In genomic region chr5:103778314-103779117, GRCm38 (mm10) we compare ENCODE assay signal across 8 mouse cellular contexts.
A peak's percentile ranks its signal among the peaks of the same experiment; 100 is the strongest.
DNase-seq lines count a peak whose midpoint lies in the region; ATAC-seq and TF ChIP-seq lines count a peak whose summit lies in the region.

No protein-coding gene starts in this region.

- TF ChIP-seq CTCF in lung, postnatal 0 days (IDR thresholded peaks at IDR 0.05) = no peak

- no peak for DNase-seq in heart, adult 8-10 months (ENCODE audit: low spot score)
- DNase-seq in embryo, embryonic 10 days (ENCODE audit: low spot score) = peak; percentile 92
- peak; percentile 84 for DNase-seq in kidney, postnatal 14 days
- DNase-seq in lung, postnatal 0 days (ENCODE audit: low spot score) = peak; percentile 95
- DNase-seq in right cerebral cortex, postnatal 10 days (ENCODE audit: low spot score in 2 of 2) = peak; percentile 63 to 67
- DNase-seq in spleen, postnatal 4 days (ENCODE audit: low spot score in 2 of 2) = no peak

- peak overlapping the region; percentile 38 for H3K4me3 ChIP-seq in heart, embryonic 11.5 days (ENCODE audit: low read depth, low read length)
- peak overlapping the region; percentile 47 for H3K4me3 ChIP-seq in heart, embryonic 13.5 days
- 0 out of 2 replicates have a peak overlapping the region, but pooled peaks have one; percentile 6 for H3K4me3 ChIP-seq in lung, postnatal 0 days (ENCODE audit: low read depth, low read length)

- H3K4me1 ChIP-seq in heart, embryonic 11.5 days (ENCODE audit: control insufficient read depth, insufficient read depth, low read length) = peaks cover 53% of the 10 kb centered on the region
- H3K4me1 ChIP-seq in heart, embryonic 13.5 days = peaks cover 71% of the 10 kb centered on the region
- H3K4me1 ChIP-seq in lung, postnatal 0 days (ENCODE audit: insufficient read depth, low read depth, low read length) = peaks cover 31% of the 10 kb centered on the region

- H3K27ac ChIP-seq in heart, embryonic 11.5 days (ENCODE audit: low read depth, low read length) = peak overlapping the region; percentile 64
- peak overlapping the region; percentile 51 for H3K27ac ChIP-seq in heart, embryonic 13.5 days (replicated peaks)
- peak overlapping the region; percentile 82 for H3K27ac ChIP-seq in lung, postnatal 0 days (ENCODE audit: low read length)

- TF ChIP-seq EP300 in lung, postnatal 0 days (IDR thresholded peaks at IDR 0.05) = peak; percentile 71

- ATAC-seq in heart, embryonic 11.5 days (replicated peaks; ENCODE audit: insufficient number of reproducible peaks, low FRiP score, low TSS enrichment) = peak; percentile 49; the same call in 1 of the 2 replicates
- peak; percentile 60; the same call in 1 of the 2 replicates for ATAC-seq in heart, embryonic 13.5 days (ENCODE audit: extremely low read depth, insufficient number of reproducible peaks, low FRiP score, low TSS enrichment)
- ATAC-seq in lung, postnatal 0 days = peak; percentile 84

- peak overlapping the region; percentile 52; the same call in 1 of the 2 replicates for H3K9ac ChIP-seq in heart, embryonic 11.5 days (ENCODE audit: low read depth, low read length)
- H3K9ac ChIP-seq in heart, embryonic 13.5 days = peak overlapping the region; percentile 75
- H3K9ac ChIP-seq in lung, postnatal 0 days (replicated peaks; ENCODE audit: low read depth) = no peak overlapping the region

- 5% methylated on average over 17 of the region's 17 CpGs for WGBS in heart, embryonic 11.5 days (ENCODE audit: insufficient replicate concordance)
- WGBS in heart, embryonic 13.5 days = 4% methylated on average over 17 of the region's 17 CpGs
- whole genome bisulfite sequencing in lung, postnatal 0 days = 20% methylated on average over 17 of the region's 17 CpGs

- peak overlapping the region; percentile 68 for H3K4me2 ChIP-seq in heart, embryonic 11.5 days
- peak overlapping the region; percentile 71 for H3K4me2 ChIP-seq in heart, embryonic 13.5 days
- peak overlapping the region; percentile 40 for H3K4me2 ChIP-seq in lung, postnatal 0 days (replicated peaks; ENCODE audit: low read depth, low read length)

- H3K36me3 ChIP-seq in heart, embryonic 11.5 days (ENCODE audit: control insufficient read depth, insufficient read depth, low read length) = no peaks in the 10 kb centered on the region
- peaks cover 7% of the 10 kb centered on the region for H3K36me3 ChIP-seq in heart, embryonic 13.5 days
- H3K36me3 ChIP-seq in lung, postnatal 0 days (ENCODE audit: insufficient read depth, low read length) = peaks cover under 1% of the 10 kb centered on the region; the same call in 1 of the 2 replicates

- H3K27me3 ChIP-seq in heart, embryonic 11.5 days (ENCODE audit: control insufficient read depth, insufficient read depth, low read length) = no peaks in the 10 kb centered on the region
- no peaks in the 10 kb centered on the region for H3K27me3 ChIP-seq in heart, embryonic 13.5 days (replicated peaks)
- H3K27me3 ChIP-seq in lung, postnatal 0 days (replicated peaks; ENCODE audit: insufficient read depth, low read length) = no peaks in the 10 kb centered on the region

- H3K9me3 ChIP-seq in heart, embryonic 11.5 days (replicated peaks; ENCODE audit: control insufficient read depth, low read length) = no peaks in the 10 kb centered on the region
- no peaks in the 10 kb centered on the region for H3K9me3 ChIP-seq in heart, embryonic 13.5 days
- H3K9me3 ChIP-seq in lung, postnatal 0 days (ENCODE audit: low read length) = no peaks in the 10 kb centered on the region

Comparison
In these comparisons a context has a peak if more than half of its experiments do, and no peak if none do; other contexts are left out.
1. DNase-seq: peak in embryo, embryonic 10 days (single experiment), kidney, postnatal 14 days (single experiment), lung, postnatal 0 days (single experiment) and right cerebral cortex, postnatal 10 days (2 of 2); none in heart, adult 8-10 months (single experiment) and spleen, postnatal 4 days (0 of 2).
2. Peak in every context shown above with its lines, with median percentiles within 50 percentile points of each other: ATAC-seq, H3K27ac ChIP-seq, H3K4me2 ChIP-seq and H3K4me3 ChIP-seq.